Mouse (Mus musculus): ENCODE measurements around the gene Zfp853. TPM values are rescaled to one million over a fixed set of nuclear protein-coding genes. Genes with fewer than 3 reads are reported as not detected.

Gene Zfp853
- polyA plus RNA-seq, 1 experiment from 2014 or later: 0.05 TPM

DNA sequence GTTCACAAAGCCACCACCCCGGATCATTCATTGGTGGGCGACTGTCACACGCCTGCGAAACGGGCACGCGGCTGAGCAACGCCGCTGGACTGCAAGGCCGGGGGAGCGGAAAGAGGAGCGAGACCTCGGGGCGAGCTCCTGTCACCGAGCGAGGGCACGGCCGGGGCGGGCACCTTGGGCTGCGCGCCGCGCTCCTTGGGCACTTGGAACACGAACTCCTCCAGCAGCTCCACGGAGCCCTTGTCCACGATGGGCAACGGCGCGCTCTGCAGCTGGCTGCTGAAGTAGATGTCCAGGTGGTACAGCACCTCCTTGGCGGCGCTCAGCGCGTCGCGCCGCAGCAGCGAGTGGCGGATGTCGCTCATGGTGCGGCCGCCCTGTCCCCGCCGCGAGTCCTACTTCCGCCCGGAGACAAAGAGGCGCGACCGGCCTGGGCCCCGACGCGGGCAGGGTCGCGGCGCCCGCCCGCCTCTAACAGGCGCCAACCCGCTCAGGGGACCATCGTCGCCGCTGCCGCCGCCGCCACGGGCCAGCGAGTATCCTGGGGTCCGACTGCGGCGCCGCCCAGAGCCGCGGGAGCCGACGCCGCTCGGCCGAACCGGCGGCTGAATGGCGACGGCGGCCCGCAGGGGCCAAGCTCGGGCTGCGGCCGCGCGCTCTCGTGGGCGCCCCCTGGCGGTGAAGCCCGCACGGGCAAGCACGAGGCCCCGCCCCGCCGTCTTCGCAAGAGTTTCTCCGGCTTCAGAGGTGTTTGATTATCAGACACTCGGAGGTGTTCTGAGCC, 21.5 kb upstream of the Zfp853 start, which contains the start of gene E130309D02Rik:
Gene E130309D02Rik, minus strand, starts transcription at position 631 of the 784 bp plus-strand sequence.
- Histone ChIP-seq H3K27me3 (replicated peaks) (no peaks in the 10 kb centered on the region), H3K4me2 (peak within 1 kb of the TSS; percentile 80), H3K4me3 (peak within 1 kb of the TSS; percentile 90), H3K9me3 (no peaks in the 10 kb centered on the region), H3K27ac (replicated peaks) (peak within 1 kb of the TSS; percentile 93), H3K9ac (peak within 1 kb of the TSS; percentile 96), H3K36me3 (peaks cover 80% of the 10 kb centered on the region), H3K4me1 (peaks cover 18% of the 10 kb centered on the region)
- ATAC-seq (ENCODE audit: extremely low read depth, insufficient number of reproducible peaks, low FRiP score, low TSS enrichment): peak; percentile 77
- under 1% methylated on average over 95 of the region's 101 CpGs for WGBS

DNA sequence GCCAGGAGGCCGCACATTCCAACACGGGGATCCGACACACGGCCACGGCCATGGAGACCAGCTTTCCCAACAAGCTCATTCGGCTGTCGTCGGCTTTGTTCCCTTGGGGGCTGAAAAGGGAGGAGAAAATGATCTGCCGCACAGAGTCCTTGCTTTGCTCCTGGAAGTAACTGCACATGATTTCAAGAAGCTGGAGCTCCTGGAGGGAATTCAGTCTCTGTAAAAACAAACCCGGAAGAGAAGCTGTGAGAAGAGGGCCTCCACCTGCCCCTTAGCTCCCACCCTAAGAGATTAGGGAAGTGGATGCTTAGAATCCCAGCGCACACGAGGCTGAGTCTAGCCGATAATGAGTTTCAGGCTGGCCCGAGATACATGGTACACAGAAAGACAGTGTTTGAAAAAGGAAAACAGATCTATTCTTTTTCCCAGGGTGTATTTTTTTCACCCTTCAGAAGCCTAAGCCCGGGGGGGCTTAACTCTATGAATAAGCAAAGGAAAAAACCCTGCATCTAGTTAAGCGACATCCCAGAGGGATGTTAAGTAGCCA, 20.8 kb upstream of the Zfp853 start:
- Histone ChIP-seq H3K36me3 (peaks cover 80% of the 10 kb centered on the region), H3K4me2 (peak overlapping the region; percentile 80), H3K27me3 (replicated peaks) (no peaks in the 10 kb centered on the region), H3K9ac (peak overlapping the region; percentile 96), H3K4me1 (peaks cover 19% of the 10 kb centered on the region), H3K27ac (replicated peaks) (peak overlapping the region; percentile 93), H3K9me3 (no peaks in the 10 kb centered on the region), H3K4me3 (peak overlapping the region; percentile 90)
- ATAC-seq (ENCODE audit: extremely low read depth, insufficient number of reproducible peaks, low FRiP score, low TSS enrichment): no peak
- 2% methylated on average over 16 of the region's 16 CpGs for WGBS

GRCm38 (mm10) chr5:143311886-143312285, 18.5 kb upstream of the Zfp853 start:
- peaks cover 80% of the 10 kb centered on the region for H3K36me3 ChIP-seq

GRCm38 (mm10) chr5:143309916-143310315, 16.5 kb upstream of the Zfp853 start:
- Histone ChIP-seq H3K4me2 (no peak overlapping the region), H3K9ac (no peak overlapping the region), H3K36me3 (peaks cover 89% of the 10 kb centered on the region), H3K27me3 (replicated peaks) (no peaks in the 10 kb centered on the region), H3K27ac (replicated peaks) (no peak overlapping the region), H3K4me3 (no peak overlapping the region), H3K4me1 (peaks cover 23% of the 10 kb centered on the region), H3K9me3 (no peaks in the 10 kb centered on the region)
- ATAC-seq (ENCODE audit: extremely low read depth, insufficient number of reproducible peaks, low FRiP score, low TSS enrichment): no peak
- WGBS: 96% methylated on average over 7 of the region's 7 CpGs

More at GRCm38 (mm10) chr5:143311886-143312285, 18.5 kb upstream of the Zfp853 start:
- Histone ChIP-seq H3K4me1 (peaks cover 25% of the 10 kb centered on the region), H3K4me2 (no peak overlapping the region), H3K27ac (replicated peaks) (no peak overlapping the region), H3K9ac (no peak overlapping the region), H3K9me3 (no peaks in the 10 kb centered on the region), H3K4me3 (no peak overlapping the region), H3K27me3 (replicated peaks) (no peaks in the 10 kb centered on the region)
- ATAC-seq (ENCODE audit: extremely low read depth, insufficient number of reproducible peaks, low FRiP score, low TSS enrichment): no peak
- 64% methylated on average over 8 of the region's 8 CpGs for WGBS

DNA sequence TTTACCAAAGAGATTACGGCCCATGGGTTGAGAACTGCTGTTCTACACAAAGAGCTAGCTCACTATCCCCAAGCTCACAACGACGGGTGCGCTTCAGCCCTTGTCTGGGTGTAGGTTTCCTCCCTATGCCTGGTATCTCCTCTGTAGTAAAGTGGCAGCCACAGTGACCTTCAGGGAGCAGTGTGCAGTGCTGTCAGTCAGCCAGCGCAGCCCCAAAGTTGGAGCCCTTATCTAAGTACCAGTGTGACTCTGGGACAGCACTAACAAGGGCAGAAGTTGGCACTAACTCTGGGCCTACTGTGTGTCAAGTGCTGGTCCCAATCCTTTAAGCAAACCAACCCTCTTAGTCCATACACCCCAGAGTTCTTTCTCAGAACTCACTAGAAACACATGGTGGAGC, 15.4 kb upstream of the Zfp853 start:
- H3K4me3 ChIP-seq: no peak overlapping the region
- H3K9me3 ChIP-seq: no peaks in the 10 kb centered on the region
- no peak overlapping the region for H3K9ac ChIP-seq
- no peak overlapping the region; the same call in 1 of the 2 replicates for H3K27ac ChIP-seq (replicated peaks)
- peaks cover 19% of the 10 kb centered on the region for H3K4me1 ChIP-seq
- 74% methylated on average over 5 of the region's 5 CpGs for WGBS
- no peaks in the 10 kb centered on the region for H3K27me3 ChIP-seq (replicated peaks)
- no peak overlapping the region for H3K4me2 ChIP-seq
- ATAC-seq (ENCODE audit: extremely low read depth, insufficient number of reproducible peaks, low FRiP score, low TSS enrichment): no peak
- H3K36me3 ChIP-seq: peaks cover 98% of the 10 kb centered on the region

DNA sequence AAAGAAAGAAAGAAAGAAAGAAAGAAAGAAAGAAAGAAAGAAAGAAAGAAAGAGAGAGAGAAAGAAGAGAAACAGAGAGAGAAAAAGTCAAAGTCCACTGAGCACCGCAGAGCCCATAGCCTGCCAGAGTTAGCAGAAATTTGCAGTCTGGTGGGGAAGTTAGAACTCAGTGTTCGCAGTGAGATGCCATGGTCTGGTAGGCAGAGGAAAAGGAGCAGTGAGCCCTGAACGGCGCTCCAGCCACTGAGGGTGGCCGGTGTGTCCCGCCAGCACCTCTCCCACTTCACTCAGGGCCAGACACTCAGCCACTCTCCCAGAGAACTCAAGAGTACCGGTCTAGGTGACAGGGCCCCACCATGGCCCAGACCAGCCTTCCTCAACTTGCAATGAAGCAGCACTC, 10.8 kb upstream of the Zfp853 start:
- no peaks in the 10 kb centered on the region for H3K27me3 ChIP-seq (replicated peaks)
- no peak overlapping the region for H3K4me3 ChIP-seq
- no peak overlapping the region for H3K4me2 ChIP-seq
- no peak overlapping the region for H3K27ac ChIP-seq (replicated peaks)
- ATAC-seq (ENCODE audit: extremely low read depth, insufficient number of reproducible peaks, low FRiP score, low TSS enrichment): no peak
- peaks cover 9% of the 10 kb centered on the region; the same call in 1 of the 2 replicates for H3K4me1 ChIP-seq
- 83% methylated on average over 7 of the region's 7 CpGs for WGBS
- H3K36me3 ChIP-seq: peaks cover 98% of the 10 kb centered on the region
- no peak overlapping the region for H3K9ac ChIP-seq
- no peaks in the 10 kb centered on the region for H3K9me3 ChIP-seq

- Histone ChIP-seq H3K27me3 (replicated peaks) (no peaks in the 10 kb centered on the region), H3K36me3 (peaks cover 76% of the 10 kb centered on the region), H3K9ac (no peak overlapping the region), H3K9me3 (no peaks in the 10 kb centered on the region), H3K27ac (replicated peaks) (no peak overlapping the region), H3K4me3 (no peak overlapping the region), H3K4me1 (peaks cover 15% of the 10 kb centered on the region), H3K4me2 (no peak overlapping the region)
- 66% methylated on average over 8 of the region's 8 CpGs for WGBS
- no peak for ATAC-seq (ENCODE audit: extremely low read depth, insufficient number of reproducible peaks, low FRiP score, low TSS enrichment)
These were observed 7.9 kb upstream of the Zfp853 start for GRCm38 (mm10) chr5:143301296-143301695.

- Histone ChIP-seq H3K27me3 (replicated peaks) (peaks cover 7% of the 10 kb centered on the region), H3K27ac (replicated peaks) (no peak overlapping the region), H3K9ac (no peak overlapping the region), H3K4me3 (no peak overlapping the region), H3K9me3 (no peaks in the 10 kb centered on the region), H3K36me3 (peaks cover 59% of the 10 kb centered on the region), H3K4me2 (no peak overlapping the region), H3K4me1 (peaks cover 12% of the 10 kb centered on the region)
- WGBS: 94% methylated on average over 4 of the region's 4 CpGs
- ATAC-seq (ENCODE audit: extremely low read depth, insufficient number of reproducible peaks, low FRiP score, low TSS enrichment): no peak
These were observed 6.3 kb upstream of the Zfp853 start for GRCm38 (mm10) chr5:143299686-143300085.

- H3K27me3 ChIP-seq (replicated peaks): peaks cover 20% of the 10 kb centered on the region
- peaks cover 20% of the 10 kb centered on the region for H3K4me1 ChIP-seq
- WGBS: 89% methylated on average over 7 of the region's 7 CpGs
- no peak overlapping the region for H3K4me2 ChIP-seq
- H3K27ac ChIP-seq (replicated peaks): no peak overlapping the region
- no peak for ATAC-seq (ENCODE audit: extremely low read depth, insufficient number of reproducible peaks, low FRiP score, low TSS enrichment)
- H3K9ac ChIP-seq: no peak overlapping the region
- H3K36me3 ChIP-seq: peaks cover 49% of the 10 kb centered on the region
- H3K9me3 ChIP-seq: no peaks in the 10 kb centered on the region
- no peak overlapping the region for H3K4me3 ChIP-seq
These were observed 5.0 kb upstream of the Zfp853 start for GRCm38 (mm10) chr5:143298391-143298790.

DNA sequence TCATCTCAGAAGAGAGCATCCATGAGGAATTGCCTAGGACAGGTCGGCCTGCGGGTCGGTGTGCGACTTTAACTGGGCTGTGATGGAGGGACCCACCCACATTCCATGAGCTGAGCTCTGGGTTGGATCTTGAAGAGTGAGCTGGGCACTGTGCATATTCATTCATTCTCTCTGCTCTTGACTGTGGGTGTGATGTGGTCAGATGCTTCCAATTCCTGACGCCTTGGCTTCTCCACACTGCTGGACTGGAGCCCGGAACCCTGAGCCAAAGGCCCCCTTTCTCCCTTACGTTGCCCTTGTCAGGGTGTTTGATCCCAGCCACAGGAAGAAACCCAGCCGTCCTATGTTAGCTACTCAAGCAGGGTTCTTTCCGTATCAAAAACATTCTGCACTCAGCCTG, 4.6 kb upstream of the Zfp853 start:
- Histone ChIP-seq H3K4me1 (peaks cover 24% of the 10 kb centered on the region), H3K27me3 (replicated peaks) (peaks cover 24% of the 10 kb centered on the region), H3K9ac (no peak overlapping the region), H3K27ac (replicated peaks) (no peak overlapping the region), H3K4me3 (no peak overlapping the region), H3K36me3 (peaks cover 45% of the 10 kb centered on the region), H3K9me3 (no peaks in the 10 kb centered on the region), H3K4me2 (no peak overlapping the region)
- ATAC-seq (ENCODE audit: extremely low read depth, insufficient number of reproducible peaks, low FRiP score, low TSS enrichment): no peak
- WGBS: 77% methylated on average over 9 of the region's 9 CpGs

GRCm38 (mm10) chr5:143295330-143295729, 1.9 kb upstream of the Zfp853 start:
- ATAC-seq (ENCODE audit: extremely low read depth, insufficient number of reproducible peaks, low FRiP score, low TSS enrichment): no peak
- Histone ChIP-seq H3K9ac (no peak overlapping the region), H3K4me1 (peaks cover 28% of the 10 kb centered on the region), H3K36me3 (peaks cover 18% of the 10 kb centered on the region), H3K9me3 (no peaks in the 10 kb centered on the region), H3K4me3 (no peak overlapping the region), H3K27ac (replicated peaks) (no peak overlapping the region), H3K27me3 (replicated peaks) (peaks cover 50% of the 10 kb centered on the region), H3K4me2 (no peak overlapping the region)
- WGBS: 91% methylated on average over 2 of the region's 2 CpGs

Measured in heart, embryonic 13.5 days (tissue).